Mouse (Mus musculus) CH12.LX (cell line): ENCODE measurements around the gene Tyro3. TPM values are rescaled to one million over a fixed set of nuclear protein-coding genes. Genes with fewer than 3 reads are reported as not detected.

Source experiments
- DNase-seq: peaks from one replicate; pipeline ENCODE4 v3.0.0-alpha.2; 2013; ENCODE audit errors: extremely low read depth
- H3K27ac ChIP-seq: 2 replicates; pipeline ENCODE4 v1.5.1; 2012; ENCODE audit warnings: low read depth, mild to moderate bottlenecking, control low read depth, moderate library complexity; ENCODE audit not compliant: insufficient read depth
- H3K27me3 ChIP-seq: replicated peaks from 2 replicates; pipeline ENCODE3; 2012; ENCODE audit warnings: inconsistent platforms
- H3K36me3 ChIP-seq, 2 experiments: replicated peaks in 1 of 2; 2 replicates each; pipeline versions ENCODE3 to v1.6.1; 2012; ENCODE audit warnings: inconsistent platforms in 1 of 2, low read length in 1 of 2, mild to moderate bottlenecking in 1 of 2, mixed read lengths in 1 of 2, moderate library complexity in 1 of 2; ENCODE audit not compliant: control insufficient read depth in 1 of 2, insufficient read depth in 1 of 2
- H3K4me1 ChIP-seq, 2 experiments: 2 replicates each; pipeline ENCODE4 v1.6.1; 2012; ENCODE audit warnings: inconsistent platforms in 1 of 2, moderate library complexity in 1 of 2; ENCODE audit not compliant: insufficient read depth in 2 of 2, control insufficient read depth in 1 of 2
- H3K4me2 ChIP-seq: 2 replicates; pipeline ENCODE4 v1.6.1; 2012; ENCODE audit warnings: low read depth, mild to moderate bottlenecking, control low read depth; ENCODE audit not compliant: poor library complexity, insufficient read depth, severe bottlenecking
- H3K4me3 ChIP-seq, 3 experiments: fragments of 150-350 bp in 1 of 3; sonication (generic) in 1 of 3; replicated peaks in 1 of 3; 2 replicates each; pipeline versions ENCODE3 to v1.5.1; 2011 to 2012; ENCODE audit warnings: low read depth in 2 of 3, low read length in 2 of 3, mild to moderate bottlenecking in 2 of 3, moderate library complexity in 2 of 3, control low read depth in 1 of 3, improper control_type of control experiment in 1 of 3, inconsistent platforms in 1 of 3, mixed read lengths in 1 of 3; ENCODE audit not compliant: poor library complexity in 1 of 3
- H3K79me2 ChIP-seq: replicated peaks from 2 replicates; pipeline ENCODE4 v1.6.1; 2012; ENCODE audit warnings: mild to moderate bottlenecking, moderate library complexity; ENCODE audit not compliant: control insufficient read depth, poor library complexity, insufficient read depth, severe bottlenecking; ENCODE audit errors: extremely low read depth
- H3K9ac ChIP-seq: 2 replicates; pipeline ENCODE4 v1.6.1; 2012; ENCODE audit warnings: low read depth, mild to moderate bottlenecking, control low read depth, moderate library complexity; ENCODE audit not compliant: insufficient read depth
- H3K9me3 ChIP-seq: replicated peaks from 2 replicates; pipeline ENCODE3; 2012; ENCODE audit warnings: low read length, inconsistent platforms, mixed read lengths
- CHD1 ChIP-seq: IDR thresholded peaks from 2 replicates; pipeline ENCODE4 v1.6.1; 2012; ENCODE audit warnings: low read depth, low read length, improper control_type of control experiment, inconsistent platforms
- CHD2 ChIP-seq: IDR thresholded peaks from 2 replicates; pipeline ENCODE4 v1.6.1; 2011; ENCODE audit warnings: low read length, improper control_type of control experiment
- CTCF ChIP-seq, 2 experiments: IDR thresholded peaks in 1 of 2; conservative IDR thresholded peaks in 1 of 2; 2 replicates each; pipeline ENCODE4 v1.5.1; 2011 to 2012; ENCODE audit warnings: low read depth in 2 of 2, low read length in 2 of 2, improper control_type of control experiment in 1 of 2, inconsistent platforms in 1 of 2, mild to moderate bottlenecking in 1 of 2, moderate library complexity in 1 of 2
- E2F4 ChIP-seq: IDR thresholded peaks from 2 replicates; pipeline ENCODE4 v1.6.1; 2011; ENCODE audit warnings: low read depth, low read length, improper control_type of control experiment; ENCODE audit not compliant: insufficient replicate concordance
- ELF1 ChIP-seq: IDR thresholded peaks from 2 replicates; pipeline ENCODE4 v1.6.1; 2014; ENCODE audit warnings: low read depth, mild to moderate bottlenecking, inconsistent platforms, low read length, improper control_type of control experiment
- JUN ChIP-seq: IDR thresholded peaks from 2 replicates; pipeline ENCODE4 v1.6.1; 2011; ENCODE audit warnings: low read depth, mild to moderate bottlenecking, low read length, improper control_type of control experiment, moderate library complexity; ENCODE audit not compliant: insufficient read depth
- MEF2A ChIP-seq: IDR thresholded peaks from 2 replicates; pipeline ENCODE4 v1.6.1; 2014; ENCODE audit warnings: low read depth, mild to moderate bottlenecking, inconsistent platforms, low read length, improper control_type of control experiment, borderline replicate concordance
- MXI1 ChIP-seq: IDR thresholded peaks from 2 replicates; pipeline ENCODE4 v1.6.1; 2011; ENCODE audit warnings: mild to moderate bottlenecking, low read depth, low read length, improper control_type of control experiment
- PAX5 ChIP-seq: IDR thresholded peaks from 2 replicates; pipeline ENCODE4 v1.6.1; 2012; ENCODE audit warnings: low read length, inconsistent platforms, mixed read lengths
- POLR2AphosphoS2 ChIP-seq: IDR thresholded peaks from 2 replicates; pipeline ENCODE4 v1.6.1; 2011; ENCODE audit warnings: low read depth, low read length, improper control_type of control experiment
- SIN3A ChIP-seq: IDR thresholded peaks from 2 replicates; pipeline ENCODE4 v1.6.1; 2012; ENCODE audit warnings: low read length, improper control_type of control experiment, inconsistent platforms
- SMC3 ChIP-seq: IDR thresholded peaks from 2 replicates; pipeline ENCODE4 v1.6.1; 2011; ENCODE audit warnings: low read depth, low read length, improper control_type of control experiment
- TCF12 ChIP-seq: IDR thresholded peaks from 2 replicates; pipeline ENCODE4 v1.6.1; 2014; ENCODE audit warnings: low read depth, mild to moderate bottlenecking, inconsistent platforms, low read length, improper control_type of control experiment
- UBTF ChIP-seq: IDR thresholded peaks from 2 replicates; pipeline ENCODE4 v1.6.1; 2012; ENCODE audit warnings: low read depth, mild to moderate bottlenecking, inconsistent platforms, low read length, improper control_type of control experiment, moderate library complexity
- USF2 ChIP-seq: conservative IDR thresholded peaks from 2 replicates; pipeline ENCODE4 v1.6.1; 2011; ENCODE audit warnings: low read depth, low read length, improper control_type of control experiment
- ZC3H11A ChIP-seq: IDR thresholded peaks from 2 replicates; pipeline ENCODE4 v1.6.1; 2012; ENCODE audit warnings: low read depth, mild to moderate bottlenecking, inconsistent platforms, low read length, improper control_type of control experiment
- dilution Hi-C: fragments of 300-500 bp; cut with MboI; formaldehyde crosslinking; loops from 2 replicates; pipeline ENCODE4 v1.14.3; 2020; ENCODE audit warnings: low sequenced_read_pairs; ENCODE audit not compliant: extremely low pct_unique_long_range_greater_than_20kb, extremely low pct_ligation_motif_present
- in situ Hi-C: fragments of 300-500 bp; cut with MboI; formaldehyde crosslinking; loops from 3 replicates; pipeline ENCODE4 v1.14.3; 2019; ENCODE audit warnings: low sequenced_read_pairs, low pct_ligation_motif_present, low pct_unique_long_range_greater_than_20kb, mixed read lengths
- polyA plus RNA-seq: library from polyadenylated mRNA; unstranded; fragments of >175 nt; gene quantifications from 2 replicates; pipeline ENCODE4 v1.2.1, GENCODE M21; 2012; ENCODE audit warnings: low read depth; ENCODE audit not compliant: insufficient read length
- total RNA-seq, 2 experiments: library from RNA; depleted of rRNA; stranded (reverse); fragments of 300-350 nt in 1 of 2; fragments of >200 nt in 1 of 2; gene quantifications; 2 replicates each; pipeline ENCODE4 v1.2.3; 2012 to 2014

Gene Tyro3
- total and polyA plus RNA-seq, 3 experiments, result 20.3 to 39.7 (median 23.7) TPM

- peak overlapping the region; percentile 76 for H3K4me2 ChIP-seq
- peak; percentile 38 for DNase-seq
Observed at GRCm38 (mm10) chr2:119799961-119800550, 2.5 kb downstream of the Tyro3 start.

GRCm38 (mm10) chr2:119800876-119801846 is 3.6 kb downstream of the Tyro3 start:
- peaks cover 27 to 56% of the 10 kb centered on the region in 2 experiments for H3K4me1 ChIP-seq
- H3K27me3 ChIP-seq, result peaks cover 22% of the 10 kb centered on the region
- DNase-seq, result no peak
- dilution Hi-C loops (no loop called here), in situ Hi-C loops (no loop called here)
- H3K79me2 ChIP-seq, result no peaks in the 10 kb centered on the region
- H3K9me3 ChIP-seq, result no peaks in the 10 kb centered on the region
- peak overlapping the region; percentile 10 to 80 (median 76) for H3K4me3 ChIP-seq
- TF ChIP-seq USF2 (no peak), TCF12 (no peak), ELF1 (no peak), ZC3H11A (no peak), MXI1 (no peak), CTCF (conservative IDR thresholded peaks at IDR 0.05 in 1 of 2, IDR thresholded peaks at IDR 0.05 in 1 of 2; ENCODE audit: low read depth in 2 of 2, low read length in 2 of 2) (no peak), MEF2A (no peak), UBTF (no peak), CHD1 (no peak), SMC3 (no peak), PAX5 (no peak), CHD2 (no peak), E2F4 (no peak), POLR2AphosphoS2 (no peak), JUN (no peak)
- TF ChIP-seq, all 38 proteins: peak for 0
- peak overlapping the region; percentile 92; the same call in 1 of the 2 replicates for H3K9ac ChIP-seq
- peak overlapping the region; percentile 76 for H3K4me2 ChIP-seq
- H3K36me3 ChIP-seq, result peaks cover 6 to 37% of the 10 kb centered on the region in 2 experiments
- no peak overlapping the region for H3K27ac ChIP-seq

More at GRCm38 (mm10) chr2:119799961-119800550, 2.5 kb downstream of the Tyro3 start:
- dilution Hi-C loops, result no loop called here
- H3K9ac ChIP-seq, result peak overlapping the region; percentile 92
- peaks cover 27 to 56% of the 10 kb centered on the region in 2 experiments for H3K4me1 ChIP-seq
- no peaks in the 10 kb centered on the region for H3K9me3 ChIP-seq
- H3K4me3 ChIP-seq, result peak overlapping the region; percentile 76 to 80 (median 80)
- TF ChIP-seq UBTF (peak; percentile 57; the same call in 1 of the 2 replicates), ELF1 (no peak), CHD2 (no peak), SIN3A (peak; percentile 26; the same call in 1 of the 2 replicates)
- peaks cover 24% of the 10 kb centered on the region for H3K27me3 ChIP-seq
- H3K27ac ChIP-seq, result no peak overlapping the region; the same call in 1 of the 2 replicates
- H3K36me3 ChIP-seq, result peaks cover 2 to 26% of the 10 kb centered on the region in 2 experiments
- H3K79me2 ChIP-seq, result no peaks in the 10 kb centered on the region
- in situ Hi-C loops, result loop anchor here (5.0 kb wide), 2 partner anchors 32 to 87 kb away; no protein-coding TSS in a partner anchor
